Mouse (Mus musculus): ENCODE data around the gene Fbxw11.
"Not testable (repeated sequence)": the region's sequence is repeated elsewhere in the genome, so short reads cannot be mapped to it uniquely, and the experiment has no call there.

The Fbxw11 gene

DNA sequence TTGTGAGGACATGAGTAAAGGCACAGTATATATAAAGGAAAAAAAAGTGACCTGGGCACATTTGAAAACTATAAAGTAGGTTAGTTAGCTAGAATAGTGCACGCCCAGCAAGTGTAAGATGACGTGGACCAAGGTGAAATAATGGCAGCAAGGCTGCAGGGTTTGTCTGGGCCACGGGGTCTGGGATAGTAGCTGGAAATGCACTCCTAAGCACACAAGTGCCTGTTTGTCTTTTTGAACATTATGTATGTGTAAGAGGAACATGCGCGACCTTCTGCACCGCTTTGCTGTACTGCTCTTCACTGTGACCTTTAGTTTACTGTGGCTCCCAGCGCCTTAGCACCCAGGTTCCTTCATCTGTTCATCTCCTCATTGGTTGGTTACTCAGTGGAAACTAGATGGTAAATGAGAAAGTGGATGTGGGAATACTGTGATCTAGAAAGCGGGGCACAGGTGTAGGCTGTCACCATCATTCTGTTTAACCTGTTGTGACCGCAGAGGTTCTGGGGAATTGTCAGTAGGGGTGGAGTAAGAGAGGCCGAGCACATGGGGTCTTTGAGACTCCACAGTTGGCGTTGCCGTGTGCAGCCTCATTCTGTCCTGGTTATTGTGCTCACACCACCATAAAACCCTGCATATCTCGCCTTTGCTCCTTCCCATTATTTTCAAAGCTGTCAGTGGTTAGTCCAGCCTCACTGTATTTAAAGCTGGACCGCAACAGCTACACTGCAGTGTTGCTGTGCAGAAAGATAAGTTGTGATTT is 66.4 kb downstream of the Fbxw11 start:
- DNase-seq (ENCODE audit: low spot score): no peak

DNA sequence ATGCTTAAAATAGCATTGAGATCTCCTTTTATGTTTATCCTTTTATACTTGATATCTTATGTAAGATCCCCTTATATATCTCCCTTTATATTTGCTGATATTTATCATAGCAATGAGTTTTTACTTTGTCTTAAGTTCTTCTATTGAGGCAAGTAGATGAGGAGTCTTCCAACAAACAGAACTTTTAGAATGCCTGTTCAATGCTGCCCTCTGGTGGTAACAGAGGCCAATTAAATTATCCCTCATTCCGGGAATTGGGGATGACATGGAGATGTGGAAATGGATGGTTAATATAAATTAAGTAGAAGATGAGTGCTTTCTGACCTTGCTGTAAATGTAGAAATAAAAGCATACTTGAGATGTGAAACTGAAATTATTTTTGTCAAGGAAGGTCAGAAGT is 67.0 kb downstream of the Fbxw11 start:
- no peak for DNase-seq (ENCODE audit: low spot score)

DNA sequence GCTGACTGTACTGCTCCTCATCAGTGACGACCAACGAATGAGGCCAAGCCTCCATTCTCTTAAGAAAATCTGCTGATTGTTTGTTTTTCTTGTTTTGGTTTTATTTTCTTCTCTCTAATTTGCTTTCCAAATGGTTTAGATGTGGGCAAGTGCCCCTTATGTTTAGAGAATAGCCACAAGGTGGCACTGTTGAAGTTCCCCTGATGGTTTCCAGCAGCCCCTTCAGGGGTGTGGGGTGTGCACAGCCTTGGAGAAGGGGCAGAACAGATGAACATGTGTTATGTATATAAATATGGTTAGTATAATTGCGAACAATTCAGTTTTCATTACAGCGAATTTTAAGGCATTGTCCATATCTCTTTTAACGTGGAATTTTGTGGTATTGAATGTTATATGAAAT is 71.7 kb downstream of the Fbxw11 start:
- DNase-seq (ENCODE audit: low spot score): peak; percentile 14

DNA sequence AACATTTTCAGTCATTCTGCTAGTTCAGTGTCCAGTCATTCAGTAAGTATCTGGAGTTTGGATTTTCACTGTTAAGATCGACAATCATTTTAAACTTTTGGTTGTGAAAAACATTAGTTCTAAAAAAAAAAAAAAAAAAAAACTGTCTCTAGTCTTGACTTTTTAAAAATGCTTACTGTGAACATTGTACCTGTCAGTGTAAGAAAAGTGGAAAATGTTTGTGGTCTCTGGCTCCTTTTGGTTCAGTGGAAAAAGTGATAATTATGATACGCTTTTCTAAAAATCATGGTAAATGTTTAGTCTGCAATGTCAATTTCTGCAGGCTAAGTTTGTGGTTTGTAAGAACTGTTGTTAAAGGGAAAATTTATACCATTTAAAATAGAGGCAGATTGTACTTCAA is 72.4 kb downstream of the Fbxw11 start:
- no peak for DNase-seq (ENCODE audit: low spot score)

DNA sequence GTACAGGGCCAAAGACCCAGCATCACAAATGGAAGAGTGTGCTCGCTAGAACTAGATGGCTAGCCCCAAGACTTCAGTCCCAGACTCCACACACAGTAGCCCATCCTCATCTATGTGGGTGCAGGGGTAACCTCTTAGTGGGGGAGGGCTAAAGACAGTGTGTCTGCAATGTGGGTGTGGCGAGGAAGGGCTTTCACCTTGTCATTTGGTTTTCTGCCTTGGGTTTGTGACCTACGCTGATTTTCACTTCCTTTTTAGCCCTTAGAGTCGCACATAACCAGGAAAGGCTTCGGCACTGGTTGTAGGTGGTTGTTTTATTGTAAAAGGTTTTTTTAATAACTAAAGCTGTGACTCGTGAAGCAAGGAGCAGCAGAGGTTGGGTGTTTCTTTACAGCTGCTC is 73.0 kb downstream of the Fbxw11 start:
- no peak for DNase-seq (ENCODE audit: low spot score)

DNA sequence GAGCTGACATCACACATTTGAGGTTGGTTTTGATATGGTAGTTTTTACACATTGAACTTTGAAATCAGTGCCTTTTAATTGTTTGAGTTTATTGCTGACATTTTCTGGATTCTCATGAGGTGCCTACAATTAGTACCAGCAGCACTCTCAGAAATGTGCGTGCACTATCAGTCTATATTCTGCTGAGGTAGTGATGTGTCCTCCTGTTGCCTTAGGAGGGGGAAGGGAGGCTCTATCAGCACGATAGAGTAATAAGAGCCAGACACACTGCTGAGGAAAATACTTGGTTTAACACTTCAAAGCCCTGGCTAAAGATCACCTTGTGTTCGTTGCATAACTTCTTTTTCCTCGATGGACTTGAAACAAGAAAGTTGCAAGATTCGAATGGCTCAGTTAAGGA is 73.4 kb downstream of the Fbxw11 start:
- no peak for DNase-seq (ENCODE audit: low spot score)

DNA sequence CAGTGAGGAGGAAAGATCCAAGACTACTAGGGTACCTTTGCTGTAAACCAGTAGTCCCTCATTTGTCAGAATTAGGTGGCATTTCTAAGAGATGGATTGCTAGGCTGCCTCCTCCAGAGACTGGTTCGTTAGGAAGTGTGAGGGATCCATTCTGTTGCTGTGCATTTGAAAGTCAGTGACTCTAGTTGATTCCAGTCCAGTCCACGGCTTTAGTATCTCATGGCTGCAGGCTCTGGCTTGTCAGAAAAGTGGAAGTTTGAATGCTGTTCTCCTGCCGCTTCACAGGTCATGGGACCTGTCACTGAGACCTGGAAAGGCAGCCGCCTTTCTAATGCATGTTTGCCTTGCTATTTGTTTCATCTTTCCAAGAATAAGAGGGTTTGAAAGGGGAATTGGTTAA is 74.4 kb downstream of the Fbxw11 start:
- DNase-seq (ENCODE audit: low spot score): no peak

DNA sequence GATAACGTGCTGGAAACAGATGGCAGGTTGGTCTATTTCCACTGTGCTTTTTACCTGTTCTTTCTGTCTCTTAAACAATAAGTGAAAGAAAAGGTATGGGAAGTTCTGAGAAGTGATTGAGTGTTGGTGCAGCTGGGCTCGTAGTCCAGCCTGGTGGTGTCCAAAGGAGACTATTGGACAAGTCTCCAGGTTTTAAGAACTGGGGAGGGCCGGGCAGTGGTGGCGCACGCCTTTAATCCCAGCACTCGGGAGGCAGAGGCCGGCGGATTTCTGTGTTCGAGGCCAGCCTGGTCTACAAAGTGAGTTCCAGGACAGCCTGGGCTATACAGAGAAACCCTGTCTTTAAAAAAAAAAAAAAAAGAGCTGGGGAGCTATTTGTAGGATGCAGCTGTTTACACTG is 75.2 kb downstream of the Fbxw11 start:
- not testable (repeated sequence) for DNase-seq (ENCODE audit: low spot score)

DNA sequence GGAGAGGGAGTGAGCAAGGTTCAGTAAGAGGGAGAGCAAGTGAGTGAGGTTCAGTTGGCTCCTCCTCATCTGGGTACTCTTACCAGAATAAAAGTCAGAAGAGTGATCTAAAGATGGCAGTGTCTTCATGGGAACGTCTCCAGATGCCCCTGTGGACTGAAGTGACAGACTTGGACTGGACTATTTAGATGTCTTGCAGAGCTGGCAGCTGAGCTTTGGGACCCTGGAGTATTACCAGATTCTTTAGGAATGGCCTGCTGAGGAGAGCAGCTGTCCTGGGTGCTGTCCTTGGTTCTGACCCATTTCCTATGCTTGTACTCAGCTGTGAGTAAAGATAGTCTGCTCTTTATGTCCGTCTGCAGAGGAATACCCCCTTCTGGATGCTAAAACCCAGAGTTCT is 75.8 kb downstream of the Fbxw11 start:
- no peak for DNase-seq (ENCODE audit: low spot score)

DNA sequence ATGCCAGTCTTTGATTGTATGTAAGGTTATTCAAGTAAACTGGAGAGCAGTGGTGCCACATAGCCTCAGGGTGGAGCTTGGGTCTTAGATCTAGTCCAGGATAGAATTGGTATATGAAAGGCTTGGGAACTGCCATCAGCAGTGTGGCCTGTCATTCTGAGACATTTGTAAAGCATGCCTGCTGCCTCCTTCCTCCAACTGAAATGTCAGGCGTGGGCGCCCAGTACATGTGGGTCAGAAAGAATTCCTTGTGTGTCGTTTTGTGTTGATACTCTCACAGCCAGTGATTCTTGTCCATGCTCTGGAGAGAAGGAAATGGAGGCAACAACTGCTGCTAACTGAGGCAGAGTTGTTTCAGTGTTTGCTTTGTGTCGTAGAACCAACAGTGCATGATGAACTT is 76.5 kb downstream of the Fbxw11 start:
- no peak for DNase-seq (ENCODE audit: low spot score)

DNA sequence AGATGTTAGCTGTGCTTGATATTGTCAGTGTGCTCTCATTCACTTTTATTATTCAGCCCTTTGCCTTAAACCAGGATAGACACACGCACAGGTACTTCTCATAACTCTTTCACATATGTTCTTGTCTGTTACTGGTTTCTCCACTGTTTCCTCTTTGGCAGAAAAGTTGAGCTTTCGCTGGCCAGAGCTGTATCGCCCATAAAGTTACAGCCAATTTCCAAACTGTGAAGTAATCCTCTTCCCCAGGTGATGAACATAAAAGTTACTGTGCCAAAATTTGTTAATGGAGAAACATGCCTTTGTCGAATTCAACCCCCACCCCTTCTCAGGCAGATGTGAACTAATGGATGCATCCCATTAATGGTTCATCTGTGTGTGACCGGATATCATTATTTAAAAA is 80.1 kb downstream of the Fbxw11 start:
- DNase-seq (ENCODE audit: low spot score): no peak

DNA sequence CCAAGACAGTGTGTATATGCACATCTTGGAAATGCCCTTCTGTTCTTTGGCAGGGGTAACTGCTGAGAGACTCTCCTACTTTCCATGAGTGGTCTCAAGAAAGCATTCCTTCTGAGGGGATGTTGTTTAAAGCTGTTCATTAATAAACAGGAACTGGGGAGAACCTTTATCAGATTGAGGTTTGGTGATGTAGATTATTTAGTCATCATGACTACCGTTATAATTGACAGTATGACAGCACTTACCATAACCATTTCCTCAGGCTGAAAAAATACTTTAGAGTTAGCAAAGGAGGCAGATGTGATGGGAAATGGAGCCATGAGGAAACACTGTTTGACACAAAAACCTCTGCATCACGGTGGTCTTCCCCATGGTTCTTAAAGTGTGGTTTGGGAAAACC is 80.8 kb downstream of the Fbxw11 start:
- no peak for DNase-seq (ENCODE audit: low spot score)

DNA sequence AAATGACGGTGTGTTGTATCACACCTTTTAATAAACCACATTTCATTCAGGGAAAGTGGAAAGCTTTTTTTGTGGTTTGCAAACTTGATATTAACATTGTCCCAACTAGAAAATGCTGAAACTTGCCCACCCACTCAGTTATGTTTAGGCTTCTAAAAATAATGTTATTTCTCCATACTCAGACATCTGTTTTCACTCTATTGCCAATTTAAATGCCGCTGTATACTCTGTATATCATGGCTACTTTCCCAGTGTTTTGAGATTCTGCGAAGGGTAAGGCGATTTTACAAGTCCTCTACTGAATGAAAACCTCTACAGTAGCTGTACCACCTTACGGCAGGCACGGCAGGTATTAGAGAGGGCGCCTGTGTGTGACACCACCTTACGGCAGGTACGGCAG is 82.6 kb downstream of the Fbxw11 start:
- no peak for DNase-seq (ENCODE audit: low spot score)

DNA sequence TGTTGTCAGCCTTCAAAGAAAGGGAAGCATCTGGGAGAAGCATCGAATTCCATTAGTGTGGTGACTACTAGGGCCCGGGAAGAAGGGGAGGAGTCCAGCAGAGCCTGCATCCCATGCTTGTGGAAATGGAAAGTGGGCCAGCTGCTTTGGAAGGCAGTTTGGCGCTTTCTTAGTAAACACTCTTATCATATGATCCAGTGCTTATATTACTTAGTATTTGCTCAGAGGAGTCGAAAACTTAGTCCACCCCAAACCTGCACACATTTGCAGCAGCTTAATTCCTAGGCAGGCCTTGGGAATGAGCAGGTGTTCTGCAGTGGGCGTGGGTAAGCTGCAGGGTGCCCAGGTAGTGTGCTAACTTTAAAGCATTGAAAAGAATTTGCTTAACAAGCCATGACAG is 89.9 kb downstream of the Fbxw11 start:
- DNase-seq (ENCODE audit: low spot score): no peak

DNA sequence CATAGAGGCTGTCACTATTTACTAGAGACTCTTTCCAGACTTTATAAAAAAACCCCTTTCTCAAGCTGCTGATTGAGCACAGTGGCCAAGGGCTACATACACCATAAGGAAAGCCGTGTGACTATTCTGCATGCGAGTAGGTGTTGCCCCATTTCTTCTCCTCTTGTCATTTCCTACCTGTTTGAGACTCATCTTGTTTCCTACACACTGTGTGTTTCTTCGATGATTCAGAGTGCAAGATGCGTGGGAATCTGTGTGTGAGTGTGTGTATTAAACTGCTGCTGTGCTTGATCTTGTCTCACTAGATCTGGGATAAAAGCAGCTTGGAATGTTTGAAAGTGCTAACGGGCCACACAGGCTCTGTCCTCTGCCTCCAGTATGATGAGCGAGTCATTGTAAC is 90.7 kb downstream of the Fbxw11 start:
- no peak for DNase-seq (ENCODE audit: low spot score)

DNA sequence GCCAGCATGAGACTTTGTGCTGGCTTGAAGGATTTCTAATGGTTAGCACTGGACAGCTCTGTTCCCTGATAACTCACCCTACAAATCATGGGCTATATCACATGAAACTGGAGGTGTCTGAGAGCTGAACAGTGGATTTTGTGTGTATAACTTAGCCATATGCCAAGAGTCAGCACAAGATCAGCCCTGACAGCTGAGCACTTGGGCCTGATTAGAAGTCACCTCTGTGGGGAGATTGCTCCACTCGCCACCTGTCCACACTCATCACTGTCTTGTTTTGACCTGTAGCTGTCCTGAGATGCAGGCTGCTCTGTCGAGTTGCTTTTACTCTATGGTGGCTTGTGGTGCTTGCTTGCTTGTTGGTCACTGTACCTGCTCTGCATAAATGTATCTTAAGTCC is 93.8 kb downstream of the Fbxw11 start:
- DNase-seq (ENCODE audit: low spot score): no peak

DNA sequence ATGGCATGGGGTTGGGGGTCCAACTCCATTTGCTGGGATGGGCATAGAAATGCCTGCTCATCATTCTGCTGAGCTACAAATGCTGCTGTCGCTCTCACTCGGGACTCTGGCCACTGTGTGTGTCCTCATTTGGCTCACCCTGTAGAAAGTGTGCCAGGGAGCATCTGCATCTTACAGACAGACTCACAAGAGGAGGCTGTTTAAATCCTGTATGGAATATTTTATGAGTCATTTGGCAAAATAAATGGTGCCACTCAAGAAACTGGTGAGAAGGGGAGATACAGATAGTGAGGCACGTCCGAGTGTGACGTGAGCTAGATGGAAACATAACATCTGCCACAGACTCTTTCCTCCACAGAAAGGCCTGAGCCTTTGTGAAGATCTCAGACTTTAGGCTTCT is 95.2 kb downstream of the Fbxw11 start:
- DNase-seq (ENCODE audit: low spot score): no peak

DNA sequence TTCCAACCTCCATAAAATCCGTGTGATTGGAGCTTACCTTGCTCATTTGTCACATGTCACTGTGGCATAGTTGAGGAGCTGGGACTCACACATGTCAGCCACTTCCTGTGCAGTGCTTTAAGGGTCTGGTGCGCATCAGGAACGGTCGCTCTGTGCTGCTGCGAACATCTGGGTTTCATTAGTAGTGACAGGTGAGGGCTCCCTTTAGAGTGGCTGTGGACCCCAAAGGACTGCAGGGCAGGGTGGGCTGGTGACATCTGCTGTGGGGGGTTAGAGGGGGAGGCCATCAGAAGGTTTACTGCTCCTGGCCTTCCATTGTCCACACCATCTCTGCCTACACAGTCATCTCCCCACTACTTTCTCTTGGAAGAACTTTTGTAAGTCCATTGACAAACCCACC is 101.4 kb downstream of the Fbxw11 start:
- no peak for DNase-seq (ENCODE audit: low spot score)

DNA sequence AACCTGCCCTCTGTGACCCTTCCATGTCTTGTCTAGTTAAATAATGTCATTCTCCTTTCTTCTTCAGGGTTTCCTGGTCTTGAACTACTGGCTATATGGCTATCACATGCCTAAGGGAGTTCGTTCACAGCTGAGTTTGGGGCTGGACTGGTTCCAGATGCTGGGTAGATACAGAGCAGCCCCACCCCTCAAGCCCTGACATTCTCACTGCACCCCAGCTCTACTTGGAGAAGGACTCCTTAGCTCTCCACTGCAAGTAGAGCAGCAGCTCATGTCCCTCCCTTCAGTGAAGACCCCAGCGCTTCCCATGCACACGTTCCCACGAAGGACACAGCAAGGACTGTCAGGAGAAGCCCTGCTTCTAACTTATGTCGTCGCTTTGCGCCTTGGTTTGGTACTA is 101.9 kb downstream of the Fbxw11 start:
- DNase-seq (ENCODE audit: low spot score): no peak

DNA sequence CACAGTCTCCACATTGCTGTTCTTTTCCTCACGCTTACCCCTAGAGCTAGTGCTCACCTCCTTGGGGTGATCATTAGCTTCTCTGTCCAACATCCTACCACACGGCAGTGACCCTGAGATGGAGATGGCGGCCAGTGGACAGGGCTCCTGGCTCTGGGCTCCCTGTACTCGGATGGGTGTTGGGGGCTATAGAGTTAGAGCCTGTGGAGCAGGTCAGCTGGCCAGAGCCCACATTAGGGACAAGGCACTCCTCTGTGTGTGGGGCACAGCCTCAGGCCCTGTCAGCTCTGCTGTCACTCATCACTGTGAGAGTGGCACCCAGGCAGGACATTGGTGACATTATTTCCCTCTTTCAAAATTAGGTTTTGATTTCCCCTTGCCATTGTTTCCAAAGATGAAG is 102.9 kb downstream of the Fbxw11 start:
- DNase-seq (ENCODE audit: low spot score): no peak

DNA sequence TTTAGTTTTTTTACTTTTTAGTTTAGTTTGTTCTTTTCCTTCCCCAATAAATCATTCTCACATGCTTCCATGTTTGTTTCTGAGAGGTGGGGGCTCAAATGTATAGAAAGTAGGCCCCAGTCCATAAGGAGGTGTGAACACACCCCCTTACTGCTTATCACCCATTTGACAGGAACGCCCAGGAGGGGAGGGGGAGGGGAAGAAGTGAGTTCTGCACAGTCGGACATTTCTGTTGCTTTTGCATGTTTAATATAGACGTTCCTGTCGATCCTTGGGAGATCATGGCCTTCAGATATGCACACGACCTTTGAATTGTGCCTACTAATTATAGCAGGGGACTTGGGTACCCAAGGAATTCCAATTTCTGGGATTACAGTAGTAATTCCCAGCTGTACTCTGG is 103.5 kb downstream of the Fbxw11 start:
- DNase-seq (ENCODE audit: low spot score): no peak

DNA sequence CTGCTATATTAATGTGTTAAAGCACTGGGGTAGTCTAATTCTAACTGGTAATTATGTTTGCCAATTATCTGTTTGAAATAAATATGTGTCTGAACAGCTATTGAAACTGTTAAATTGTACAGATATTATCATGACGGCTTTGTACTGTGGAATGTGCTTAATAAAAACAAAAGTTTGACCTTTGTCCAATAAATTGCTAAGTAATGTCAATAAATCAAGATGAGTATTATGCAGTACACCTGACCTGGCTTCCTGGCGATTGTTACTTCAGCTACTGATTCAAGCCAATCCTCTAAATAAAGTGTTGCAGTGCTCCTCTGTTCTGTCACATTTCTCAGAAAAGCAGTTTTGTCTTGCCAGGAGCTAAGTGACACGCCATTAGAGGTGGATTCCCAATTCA is 104.0 kb downstream of the Fbxw11 start:
- no peak for DNase-seq (ENCODE audit: low spot score)

DNA sequence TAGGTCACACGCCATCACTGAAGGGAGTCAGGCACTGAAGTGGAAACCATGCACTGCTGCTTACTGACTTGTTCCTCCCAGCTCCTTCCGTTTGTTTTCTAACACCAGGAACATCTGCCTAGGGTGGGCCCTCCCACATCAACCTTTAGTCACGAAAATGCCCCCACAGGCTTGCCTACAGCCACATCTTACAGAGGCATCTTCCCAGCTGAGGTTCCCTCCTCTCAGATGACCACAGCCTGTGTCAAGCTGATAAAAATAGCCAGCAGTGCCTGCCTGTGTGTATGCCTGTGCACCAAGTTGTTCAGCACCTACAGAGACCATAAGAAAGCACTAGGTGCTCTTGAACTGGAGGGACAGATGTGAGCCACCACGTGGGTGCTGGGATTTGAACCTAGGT is 106.3 kb downstream of the Fbxw11 start:
- no peak for DNase-seq (ENCODE audit: low spot score)

DNA sequence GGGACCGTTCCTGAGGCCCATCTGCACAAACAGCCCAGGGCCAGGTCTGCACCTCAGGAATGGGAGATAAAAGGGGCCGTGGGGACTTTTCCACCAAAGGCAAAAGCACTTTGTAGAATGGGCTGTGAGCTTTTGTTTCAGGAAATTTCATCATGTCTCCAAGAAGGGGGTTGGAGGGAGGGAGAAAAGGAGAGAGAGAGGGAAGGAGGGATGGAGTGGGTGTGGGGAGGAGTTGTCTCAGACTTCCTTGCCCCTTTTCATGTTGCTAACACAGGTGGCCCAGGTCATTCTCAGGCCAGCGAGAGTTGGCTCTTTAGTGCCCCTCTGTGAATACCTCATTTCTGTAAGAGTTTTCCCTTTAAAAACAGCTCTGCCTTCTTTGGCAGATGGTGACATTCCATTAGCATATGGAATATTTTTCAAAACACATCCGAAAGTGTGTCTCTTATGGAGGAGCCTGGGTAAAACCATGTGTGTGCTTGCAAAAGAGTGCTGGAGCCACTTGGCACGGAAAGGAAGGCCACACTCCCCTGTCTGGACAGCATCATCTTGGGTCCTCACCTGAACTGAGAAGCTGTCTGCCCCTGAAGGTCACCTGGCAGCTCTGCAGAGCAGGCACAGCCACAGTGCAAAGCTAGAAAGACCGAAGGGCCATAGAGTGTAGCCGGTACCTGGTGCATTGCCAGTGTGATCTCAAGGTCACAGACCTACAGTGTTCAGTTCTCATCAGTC is 109.5 kb downstream of the Fbxw11 start:
- DNase-seq (ENCODE audit: low spot score): no peak
